Mouse (Mus musculus) bone marrow macrophage, adult 2 months (primary cell): ENCODE measurements around the gene Slc25a45. TPM values are rescaled to one million over a fixed set of nuclear protein-coding genes. Genes with fewer than 3 reads are reported as not detected.
A peak's percentile ranks its signal among the peaks of the same experiment; 100 is the strongest.

Source experiments
- H3K27ac ChIP-seq: 2 replicates; pipeline ENCODE4 v1.5.1; 2012; ENCODE audit warnings: low read depth, low read length; ENCODE audit not compliant: insufficient read depth
- H3K4me1 ChIP-seq: 2 replicates; pipeline ENCODE4 v1.6.1; 2012; ENCODE audit warnings: low read length; ENCODE audit not compliant: control insufficient read depth, insufficient read depth
- H3K4me3 ChIP-seq: 2 replicates; pipeline ENCODE4 v1.5.1; 2012; ENCODE audit warnings: mild to moderate bottlenecking, low read length, moderate library complexity; ENCODE audit not compliant: insufficient read depth
- CTCF ChIP-seq: IDR thresholded peaks from 2 replicates; pipeline ENCODE4 v1.5.1; 2012; ENCODE audit warnings: low read depth, mild to moderate bottlenecking, low read length, moderate library complexity
- POLR2A ChIP-seq: IDR thresholded peaks from 2 replicates; pipeline ENCODE4 v1.6.1; 2012; ENCODE audit warnings: mild to moderate bottlenecking, low read depth, low read length, borderline replicate concordance
- polyA plus RNA-seq: library from polyadenylated mRNA; stranded (reverse); fragments of >200 nt; gene quantifications from 2 replicates; pipeline ENCODE4 v1.2.4, GENCODE M21; 2012; ENCODE audit not compliant: missing spikeins, insufficient read depth, insufficient read length

The Slc25a45 gene
- polyA plus RNA-seq, 1 experiment, result 78.0 TPM

- Histone ChIP-seq H3K27ac (peak overlapping the region; percentile 71), H3K4me1 (peaks cover 29% of the 10 kb centered on the region), H3K4me3 (peak overlapping the region; percentile 87)
- TF ChIP-seq POLR2A (no peak), CTCF (no peak)
These were observed 34.7 kb downstream of the Slc25a45 start for GRCm38 (mm10) chr19:5912103-5913006.

DNA sequence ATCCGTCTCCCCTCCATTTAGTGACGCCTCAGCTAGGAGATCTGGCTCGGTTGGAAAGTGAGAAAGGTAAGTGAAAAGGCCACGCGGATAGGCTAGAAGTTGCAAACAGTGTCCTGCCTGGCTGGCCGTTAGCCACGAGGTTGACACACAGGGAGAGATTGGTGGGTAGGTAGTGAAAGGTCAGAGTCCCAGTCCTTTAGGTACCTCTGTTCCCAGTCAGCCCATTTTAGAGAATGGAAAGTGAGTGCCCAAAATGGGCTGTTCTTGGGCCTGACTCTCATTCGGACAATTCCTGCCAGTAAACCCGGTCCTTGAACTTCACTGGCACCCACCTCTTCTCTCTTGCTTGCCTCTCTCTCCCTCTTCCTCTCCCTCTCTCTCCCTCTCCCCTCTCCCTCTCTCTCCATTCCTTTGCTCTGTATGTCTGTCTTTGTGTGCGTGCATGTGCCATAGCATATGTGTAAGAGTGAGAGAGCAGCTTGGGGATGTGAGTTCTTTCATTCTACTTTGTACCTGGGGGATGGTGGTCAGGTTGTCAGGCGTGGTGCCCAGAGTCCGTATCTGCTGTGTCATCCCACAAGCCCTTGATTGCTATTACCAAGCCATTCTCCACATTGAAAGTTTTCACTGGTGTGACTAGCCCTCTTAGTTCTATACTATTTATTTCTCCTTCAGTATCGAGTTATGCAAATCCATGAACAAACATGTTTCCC is 35.6 kb downstream of the Slc25a45 start, which contains the start of gene Dpf2:
Gene Dpf2, minus strand, starts transcription at position 4 of the 713 bp plus-strand sequence.
- H3K27ac ChIP-seq, result peak within 1 kb of the TSS; percentile 71
- H3K4me1 ChIP-seq, result peaks cover 23% of the 10 kb centered on the region
- TF ChIP-seq CTCF, result no peak
- TF ChIP-seq POLR2A, result no peak
- H3K4me3 ChIP-seq, result peak within 1 kb of the TSS; percentile 87

- Histone ChIP-seq H3K4me1 (peaks cover 7% of the 10 kb centered on the region; the same call in 1 of the 2 replicates), H3K27ac (no peak overlapping the region), H3K4me3 (no peak overlapping the region)
- no peak for TF ChIP-seq CTCF
- TF ChIP-seq POLR2A, result no peak
These were observed 44.1 kb downstream of the Slc25a45 start for GRCm38 (mm10) chr19:5921715-5922114.

DNA sequence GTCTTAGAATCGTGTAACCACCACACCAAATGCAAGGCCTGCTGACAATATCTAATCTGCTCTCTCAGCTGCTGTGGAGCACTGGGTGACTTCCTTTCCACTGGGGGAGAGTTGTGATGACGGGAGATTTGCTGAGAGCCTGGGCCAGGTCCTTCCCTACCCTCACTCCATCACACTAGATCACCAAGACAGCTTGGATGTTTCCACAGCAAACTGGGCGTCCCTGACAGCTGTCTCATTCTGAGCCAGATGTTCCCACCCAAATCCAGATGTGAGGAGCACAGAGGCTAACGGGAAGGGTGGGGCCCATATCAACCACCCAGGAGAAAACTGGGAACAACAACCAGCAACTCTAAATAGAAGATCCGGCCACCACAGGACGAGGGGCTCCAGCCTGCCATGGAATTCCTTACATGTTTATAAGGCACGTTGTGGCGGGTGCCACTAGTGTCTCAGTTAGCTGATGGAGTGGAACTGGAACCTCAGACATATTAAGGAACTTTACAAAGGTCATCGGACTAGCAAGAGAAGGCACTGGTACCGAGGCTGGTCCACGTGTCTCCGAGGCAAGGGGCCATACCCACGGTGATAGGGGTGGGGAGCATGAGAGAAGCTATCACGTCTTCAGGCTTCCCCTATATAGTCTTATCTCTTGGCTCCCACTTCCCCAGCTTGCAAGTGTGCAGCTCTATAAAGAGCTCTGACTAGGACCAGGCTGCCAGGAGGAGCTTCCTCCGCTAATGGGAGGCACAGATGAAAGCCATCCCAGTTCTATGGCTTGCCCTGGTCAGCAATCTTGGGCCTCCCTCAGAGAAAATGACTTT is 44.7 kb downstream of the Slc25a45 start:
- no peak overlapping the region for H3K4me3 ChIP-seq
- TF ChIP-seq CTCF (no peak), POLR2A (no peak)
- peaks cover 7% of the 10 kb centered on the region; the same call in 1 of the 2 replicates for H3K4me1 ChIP-seq
- H3K27ac ChIP-seq, result no peak overlapping the region

- H3K4me3 ChIP-seq, result no peak overlapping the region
- H3K27ac ChIP-seq, result no peak overlapping the region
- H3K4me1 ChIP-seq, result peaks cover 7% of the 10 kb centered on the region; the same call in 1 of the 2 replicates
- TF ChIP-seq POLR2A (no peak), CTCF (no peak)
These were observed 45.4 kb downstream of the Slc25a45 start for GRCm38 (mm10) chr19:5922963-5923362.

DNA sequence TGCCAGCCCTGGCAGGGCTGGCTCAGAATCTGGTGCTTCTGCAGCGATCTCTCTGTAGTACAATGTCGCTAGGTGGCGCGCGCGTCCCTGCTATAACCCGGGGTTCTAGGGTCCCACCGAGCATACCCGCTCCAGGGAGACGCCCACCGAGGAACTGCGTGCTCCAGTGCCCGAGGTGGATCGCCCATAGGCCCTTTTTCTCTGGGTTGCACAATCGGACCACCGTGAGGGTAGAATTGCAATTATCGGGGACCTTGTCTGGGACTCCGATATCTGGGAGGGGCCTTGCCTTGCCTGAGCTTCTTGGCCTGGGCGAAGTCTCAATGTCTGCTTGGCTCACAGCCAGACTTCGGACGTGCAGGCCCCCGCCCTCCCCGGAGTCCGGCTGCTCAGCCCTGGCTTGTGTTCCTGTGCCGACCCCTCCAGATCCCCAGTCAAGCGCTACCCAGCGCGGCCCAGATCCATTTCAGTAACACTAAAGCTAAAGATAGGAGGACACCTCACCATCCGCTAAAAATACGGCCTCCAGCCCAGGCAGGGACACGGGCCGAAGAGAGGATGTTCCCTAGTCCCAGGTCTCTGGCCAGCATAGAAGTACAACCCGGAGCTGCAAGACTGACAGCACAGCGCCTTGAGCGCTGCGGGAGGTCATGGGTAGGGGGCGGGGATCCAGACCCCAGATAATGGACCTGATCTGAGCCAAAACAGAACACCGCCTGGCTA is 46.5 kb downstream of the Slc25a45 start:
- Histone ChIP-seq H3K4me3 (peak overlapping the region; percentile 82), H3K27ac (peak overlapping the region; percentile 47), H3K4me1 (peaks cover 19% of the 10 kb centered on the region)
- TF ChIP-seq CTCF (peak; percentile 86), POLR2A (no peak)

GRCm38 (mm10) chr19:5924713-5925093 is 47.1 kb downstream of the Slc25a45 start, which contains the start of gene Cdc42ep2:
Gene Cdc42ep2 (minus strand): TSS chr19:5924816.
- Histone ChIP-seq H3K27ac (peak within 1 kb of the TSS; percentile 47), H3K4me3 (peak within 1 kb of the TSS; percentile 82), H3K4me1 (peaks cover 25% of the 10 kb centered on the region)
- TF ChIP-seq POLR2A (no peak), CTCF (no peak)

GRCm38 (mm10) chr19:5925311-5925855 is 47.8 kb downstream of the Slc25a45 start:
- TF ChIP-seq POLR2A, result no peak
- no peak for TF ChIP-seq CTCF
- Histone ChIP-seq H3K4me3 (peak overlapping the region; percentile 51), H3K27ac (no peak overlapping the region), H3K4me1 (peaks cover 31% of the 10 kb centered on the region)
